Mouse (Mus musculus) monocyte, adult 2 months (primary cell): Measurements from ENCODE around the gene Klhl42.

ENCODE experiments used
- DNase-seq, 2 experiments: peaks; one replicate each; pipeline ENCODE4 v3.0.0; 2022; ENCODE audit warnings: low spot score in 2 of 2, low read depth in 1 of 2

The Klhl42 gene

DNA sequence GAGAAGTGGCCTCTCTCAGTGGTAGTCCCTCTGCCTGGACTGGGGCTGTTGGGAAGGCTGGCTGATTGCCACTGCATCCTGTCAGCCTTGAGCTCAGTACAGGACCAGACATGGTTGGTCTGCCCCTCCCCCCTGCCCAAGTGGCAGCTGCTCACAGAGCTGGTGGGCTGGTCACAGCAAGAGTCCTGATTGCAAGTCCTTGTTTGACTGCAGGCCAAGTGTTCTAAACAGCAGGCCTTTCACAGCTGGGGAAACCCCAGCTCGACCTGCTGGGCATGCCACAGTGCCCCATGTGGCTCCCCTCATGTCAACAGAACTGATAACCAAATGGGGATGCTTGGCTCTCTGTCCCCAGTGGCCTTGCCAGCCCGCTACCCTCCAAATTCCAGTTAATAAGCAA, 54.1 kb downstream of the Klhl42 start:
- DNase-seq = no peak

DNA sequence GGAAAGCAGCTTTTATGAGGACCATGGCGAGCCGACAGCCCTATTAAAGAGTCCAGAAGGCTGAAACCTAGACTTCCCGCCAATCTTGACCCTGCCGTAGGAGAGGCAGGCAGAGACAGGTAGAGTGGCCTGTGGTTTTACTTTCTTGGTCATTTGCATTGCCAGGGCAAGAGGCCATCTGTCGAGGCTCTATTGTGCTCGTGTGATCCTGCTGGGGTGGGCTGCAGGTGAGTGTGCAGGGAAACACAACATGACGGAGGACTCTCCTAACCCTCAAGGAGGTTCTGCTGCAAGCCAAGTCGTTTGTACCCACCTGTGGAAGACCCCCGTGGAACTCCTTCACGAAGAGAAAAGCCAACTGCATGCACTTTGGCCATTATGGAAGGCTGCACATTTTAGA, 54.6 kb downstream of the Klhl42 start:
- DNase-seq = no peak

DNA sequence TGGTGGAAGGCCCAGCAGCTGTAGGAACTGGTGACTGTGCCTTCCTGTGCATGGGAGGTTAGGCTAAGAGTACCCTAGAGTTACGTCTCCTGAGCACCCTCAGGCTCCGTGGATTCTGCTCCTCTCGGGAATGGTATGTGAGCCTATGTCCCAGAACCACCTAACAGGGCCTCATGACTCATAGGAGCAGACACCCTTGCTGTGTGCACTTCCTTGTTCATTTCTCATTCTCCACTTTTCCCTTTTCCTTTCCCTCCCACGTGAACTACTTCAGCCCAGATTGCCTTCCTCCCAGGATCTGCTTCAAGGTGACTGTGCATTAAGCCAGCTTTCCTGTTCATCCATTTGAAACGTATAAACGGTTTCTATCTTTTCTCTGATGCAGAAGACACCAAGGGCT, 59.9 kb downstream of the Klhl42 start:
- DNase-seq = no peak

DNA sequence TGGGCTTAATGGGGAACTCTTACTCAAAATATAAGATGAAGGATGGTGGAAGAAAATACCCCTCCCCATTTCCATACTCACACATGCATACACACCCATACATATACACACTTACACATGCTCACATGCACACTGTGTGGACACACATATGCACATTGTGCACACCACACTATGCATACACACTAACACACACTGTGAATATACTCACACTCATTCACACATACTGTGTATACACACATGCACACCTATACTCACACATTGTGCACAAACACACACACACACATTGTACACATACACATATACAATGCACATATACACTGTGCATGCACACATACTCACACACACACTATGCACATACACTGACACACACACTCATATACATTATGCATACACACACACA, 60.7 kb downstream of the Klhl42 start:
- DNase-seq = no peak

DNA sequence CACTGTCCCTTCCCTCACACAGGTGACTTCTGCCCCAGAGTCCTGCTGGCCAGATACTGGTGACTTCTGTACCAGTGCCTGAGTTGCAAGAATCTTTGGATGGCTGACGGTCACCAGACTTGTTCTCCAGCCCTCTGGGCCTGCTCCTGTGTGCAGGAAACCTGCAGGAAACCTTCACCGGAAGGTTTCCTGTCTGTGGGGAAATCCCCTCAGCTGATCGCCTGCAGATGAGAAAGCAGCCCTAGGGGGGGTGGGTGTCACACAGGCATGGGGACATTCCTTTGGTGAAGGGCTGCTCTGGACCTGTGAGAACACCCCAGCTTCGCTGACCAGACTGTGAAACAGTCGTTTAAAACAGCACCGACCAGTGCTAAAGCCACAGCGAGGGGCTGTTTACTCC, 63.9 kb downstream of the Klhl42 start:
- no peak for DNase-seq

DNA sequence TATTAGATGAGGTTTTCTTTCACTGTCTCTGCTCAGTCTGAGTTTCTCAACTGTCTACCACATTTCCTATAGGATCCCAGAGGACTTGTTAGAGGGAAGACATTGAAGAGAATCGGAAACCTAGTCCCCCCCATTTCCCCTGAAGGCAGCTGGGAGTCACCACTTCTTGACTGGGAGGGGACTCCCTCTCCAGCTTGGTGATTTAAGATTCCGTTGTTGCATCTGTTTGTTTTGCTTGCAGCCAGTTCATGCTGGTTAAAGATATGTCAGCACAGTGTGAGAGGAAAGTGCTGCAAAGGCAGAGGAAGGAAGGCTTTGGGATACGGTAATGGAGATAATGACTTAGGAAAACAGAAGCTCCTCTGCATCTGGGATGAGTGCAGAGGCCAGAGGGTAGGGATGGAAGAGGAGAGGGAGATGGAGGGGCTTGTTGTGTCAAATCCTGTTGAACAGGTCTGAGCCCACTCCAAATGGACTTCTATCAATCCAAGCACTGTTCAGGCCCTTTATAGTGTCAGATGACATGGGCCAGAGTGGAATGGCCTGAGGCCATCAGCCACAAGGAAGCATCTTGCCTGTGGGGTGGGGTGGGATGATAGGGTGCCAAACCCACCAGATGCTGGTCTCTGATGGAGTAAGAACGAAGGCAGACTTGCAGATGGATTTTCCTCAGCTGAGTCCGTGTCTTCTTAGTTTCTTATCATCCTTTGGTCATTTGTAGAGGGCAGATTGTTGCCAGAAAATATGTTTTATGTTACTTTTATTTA, 70.8 kb downstream of the Klhl42 start:
- no peak for DNase-seq
